Mouse (Mus musculus): ENCODE data around the gene P2ry6.

P2ry6 gene

DNA sequence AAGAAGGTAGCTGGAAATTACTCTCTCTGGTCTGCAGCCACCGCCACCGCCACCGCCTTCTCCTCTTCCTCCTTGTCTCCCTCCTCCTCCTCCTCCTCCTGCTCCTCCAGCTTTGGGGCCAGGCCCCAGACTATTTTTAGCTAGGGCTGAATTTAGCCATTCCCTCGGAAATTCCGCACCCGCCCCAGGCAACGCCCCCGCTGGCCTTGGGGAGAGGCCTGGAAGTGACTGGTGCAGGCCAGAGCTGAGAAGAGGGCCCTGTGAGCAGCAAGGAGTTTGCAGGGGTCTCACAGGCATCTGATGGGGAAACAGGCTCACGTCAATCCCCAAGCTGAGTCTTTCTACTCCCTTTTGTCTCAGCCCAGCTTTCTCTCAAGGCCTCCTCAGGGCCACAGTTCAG is 56.3 kb downstream of the P2ry6 start:
- no peak for DNase-seq (ENCODE audit: low spot score in 2 of 2)

DNA sequence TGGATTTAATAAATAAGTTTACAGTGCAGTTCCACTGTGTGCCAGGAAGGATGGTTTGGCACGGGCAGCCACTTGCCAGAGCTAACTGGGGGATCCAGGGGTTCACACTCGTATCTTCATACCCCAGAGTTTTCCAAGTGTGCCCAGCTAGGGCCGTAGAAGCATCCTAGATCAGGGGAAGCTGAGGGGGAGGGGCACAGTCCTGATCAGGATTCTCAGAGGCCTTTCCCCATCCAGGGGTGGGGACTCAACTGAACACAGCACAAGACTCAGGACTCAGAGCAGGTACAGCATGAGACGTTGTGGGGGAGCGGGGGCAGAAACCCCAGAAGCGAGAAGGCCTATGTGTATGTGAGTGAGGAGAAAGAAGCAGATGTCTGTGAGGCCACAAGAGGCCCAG is 56.7 kb downstream of the P2ry6 start:
- no peak for DNase-seq (ENCODE audit: low spot score in 2 of 2)

DNA sequence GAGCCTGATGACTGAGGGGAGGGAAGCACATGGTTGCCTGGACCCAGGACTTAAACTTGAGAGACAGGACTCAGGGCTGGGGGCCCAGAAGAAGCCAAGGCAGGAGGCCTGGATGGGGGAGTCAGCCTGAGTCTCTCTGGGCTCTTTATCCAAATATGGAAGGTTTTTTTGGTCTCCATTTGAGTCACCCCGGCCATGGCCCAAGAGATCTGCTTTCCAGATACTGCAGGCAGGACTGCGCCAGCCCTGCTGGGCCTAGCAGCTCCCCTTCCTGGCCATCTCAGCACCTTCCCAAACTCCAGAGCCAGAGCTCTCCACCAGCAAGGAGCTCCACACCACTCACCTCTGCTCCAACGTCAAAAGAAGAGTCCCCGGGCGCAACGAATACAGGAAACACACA is 57.9 kb downstream of the P2ry6 start:
- DNase-seq (ENCODE audit: low spot score in 2 of 2), result no peak

DNA sequence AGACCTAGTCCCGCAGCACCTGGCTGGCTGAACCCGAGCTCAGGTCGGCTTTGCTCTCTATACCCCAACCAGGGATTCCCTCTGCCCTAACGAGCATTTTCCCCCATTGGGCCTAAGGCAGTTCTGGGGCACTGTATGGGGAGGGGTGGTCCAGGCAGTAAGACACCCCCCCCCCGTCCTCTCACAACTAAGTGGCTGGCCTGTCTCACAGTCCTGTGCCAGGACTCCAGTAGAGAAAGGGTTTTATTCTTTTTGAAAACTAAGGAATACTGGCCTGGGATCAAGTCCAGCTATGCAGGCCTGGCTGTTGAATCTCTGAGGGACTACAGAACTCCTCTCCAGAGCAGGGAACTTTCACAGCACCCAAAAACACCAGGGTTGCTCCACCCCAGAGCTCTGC is 59.2 kb downstream of the P2ry6 start:
- no peak for DNase-seq (ENCODE audit: low spot score in 2 of 2)

DNA sequence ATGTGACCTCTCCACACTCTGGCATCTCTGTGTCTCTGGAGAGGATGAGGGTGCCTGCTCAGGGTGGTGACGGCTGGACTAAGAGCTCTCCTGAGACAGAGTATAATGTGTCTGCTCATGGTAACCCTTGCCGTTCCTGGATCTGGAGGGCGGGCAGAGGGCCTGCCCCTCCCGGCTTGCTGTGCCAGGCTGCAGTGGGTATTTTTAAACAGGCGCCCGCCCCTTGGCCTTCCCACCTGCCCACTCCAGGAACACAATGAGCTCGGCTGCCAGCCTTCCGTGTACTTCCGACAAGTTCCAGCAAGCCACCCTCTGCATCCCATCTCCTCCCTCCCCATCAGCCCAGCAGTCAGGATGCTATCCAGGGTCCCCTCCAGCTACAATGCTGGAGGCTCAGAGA is 62.7 kb downstream of the P2ry6 start:
- DNase-seq (ENCODE audit: low spot score in 2 of 2), result no peak

DNA sequence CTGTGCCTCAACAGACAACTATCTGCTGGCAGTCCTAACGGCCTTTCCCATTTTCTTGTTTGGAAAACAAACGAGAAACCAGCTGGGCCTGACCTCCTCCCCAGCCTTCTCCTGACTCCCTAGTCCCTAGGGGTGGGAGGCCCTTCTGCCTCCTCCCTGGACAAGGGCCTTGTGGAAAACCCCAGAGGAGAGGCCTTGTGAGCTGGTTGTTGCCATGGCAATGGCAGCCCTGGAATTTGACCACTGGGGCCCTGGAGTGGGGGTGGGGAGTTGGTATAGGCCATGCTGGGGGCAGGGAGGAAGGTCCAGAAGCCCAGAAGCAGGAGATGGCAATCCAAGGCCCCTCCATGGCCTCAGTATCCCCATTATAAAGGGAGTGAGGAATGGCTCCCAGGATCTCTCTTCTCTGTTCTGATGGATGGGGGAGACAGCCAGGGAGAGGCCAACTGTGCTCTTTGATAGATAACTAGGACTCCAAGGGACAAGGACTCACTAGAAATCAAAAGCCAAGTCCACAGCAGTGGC is 63.1 kb downstream of the P2ry6 start:
- no peak for DNase-seq (ENCODE audit: low spot score in 2 of 2)

DNA sequence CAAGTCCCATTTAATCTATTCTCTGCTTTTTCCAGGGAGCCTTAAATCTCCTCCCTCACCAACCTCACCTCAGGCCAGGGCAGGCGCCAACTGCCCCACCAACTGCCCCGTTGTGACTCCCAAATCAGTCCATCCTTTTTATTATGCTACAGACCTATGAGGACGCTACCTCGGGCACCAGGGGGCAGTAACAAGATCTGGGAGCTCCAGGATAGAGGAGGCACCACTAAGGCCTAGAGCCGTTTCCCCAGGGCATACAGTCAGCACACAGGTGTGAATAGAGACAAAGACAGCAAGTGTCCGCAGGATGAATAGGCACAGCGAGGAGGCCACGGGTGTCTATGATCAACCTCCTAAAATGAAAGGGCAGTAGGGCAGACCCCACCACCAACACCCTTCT is 65.9 kb downstream of the P2ry6 start:
- DNase-seq (ENCODE audit: low spot score in 2 of 2), result no peak

DNA sequence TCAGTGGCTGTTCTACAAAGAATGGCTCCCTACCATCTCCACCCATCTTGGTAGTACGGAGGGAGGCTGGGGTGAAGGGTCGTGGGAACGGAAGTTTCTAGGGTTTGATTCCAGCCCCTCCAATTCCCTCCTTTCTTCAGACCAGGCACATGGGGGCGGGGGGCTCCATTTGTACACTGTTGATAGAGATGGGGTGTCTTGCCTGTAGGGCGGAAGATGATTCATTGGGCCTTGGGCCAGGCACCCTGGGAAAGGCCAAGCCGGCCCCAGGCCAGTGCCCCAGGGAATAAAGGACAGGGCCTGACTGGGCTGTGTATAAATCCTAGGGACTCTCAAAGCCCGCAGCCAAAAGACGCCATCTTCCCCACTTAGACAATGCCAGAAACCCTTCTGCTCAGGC is 66.4 kb downstream of the P2ry6 start:
- DNase-seq (ENCODE audit: low spot score in 2 of 2), result no peak

DNA sequence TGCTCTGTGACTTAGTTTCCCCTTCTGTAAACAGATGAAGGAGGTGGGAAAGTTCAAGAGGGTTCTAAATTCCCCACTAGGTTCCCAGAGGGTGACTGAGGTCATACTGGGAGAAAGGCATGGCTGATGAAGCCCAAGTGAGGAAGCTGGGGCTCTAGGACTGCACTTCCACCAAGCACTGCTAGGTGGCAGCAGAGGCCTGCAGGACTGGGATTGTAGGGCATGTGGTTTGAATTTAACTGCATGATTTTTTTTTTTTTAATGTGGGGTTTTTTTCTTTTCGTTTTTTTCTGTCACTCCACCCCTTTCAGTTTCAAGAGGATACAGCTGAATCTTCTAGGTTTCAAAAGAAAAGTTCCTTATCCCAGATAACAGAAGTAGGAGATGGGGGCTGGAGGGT is 67.2 kb downstream of the P2ry6 start:
- DNase-seq (ENCODE audit: low spot score in 2 of 2), result peak; percentile 61 to 76

DNA sequence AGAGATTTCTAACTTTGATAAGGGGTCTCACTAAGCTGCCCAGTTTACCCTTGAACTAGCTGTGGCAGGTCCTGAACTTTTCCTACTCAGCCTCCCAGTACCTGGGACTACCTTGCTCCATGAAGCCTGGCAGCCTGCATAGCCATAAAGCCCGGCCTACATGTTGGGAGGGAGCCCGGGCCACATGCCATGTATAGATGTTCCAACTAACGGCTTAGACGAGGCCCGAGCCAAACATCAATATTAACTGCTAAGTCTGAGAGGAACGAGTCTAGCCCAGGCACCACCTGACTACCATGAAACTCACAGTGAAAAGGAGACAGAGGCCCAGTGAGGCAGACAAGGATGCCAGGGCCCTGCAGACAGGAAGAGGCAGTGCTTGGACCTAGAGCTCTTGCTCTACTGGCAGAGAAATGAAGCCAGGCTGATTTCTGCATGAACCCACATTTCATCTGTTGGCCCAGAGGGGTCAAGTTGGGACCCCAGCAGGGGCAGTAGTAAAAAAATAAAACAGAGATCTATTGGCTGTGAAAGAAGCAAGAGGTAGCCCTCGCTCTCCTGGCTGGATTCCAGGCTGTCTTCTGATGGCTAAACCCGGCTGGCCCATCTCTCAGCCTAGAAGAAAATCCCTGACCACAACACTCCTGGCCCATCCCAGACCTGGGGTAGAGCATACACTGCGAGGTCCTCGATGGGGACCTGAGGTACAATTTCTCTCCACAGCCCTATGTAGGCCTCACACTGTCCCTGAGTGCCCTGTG is 68.2 kb downstream of the P2ry6 start:
- no peak for DNase-seq (ENCODE audit: low spot score in 2 of 2)

DNA sequence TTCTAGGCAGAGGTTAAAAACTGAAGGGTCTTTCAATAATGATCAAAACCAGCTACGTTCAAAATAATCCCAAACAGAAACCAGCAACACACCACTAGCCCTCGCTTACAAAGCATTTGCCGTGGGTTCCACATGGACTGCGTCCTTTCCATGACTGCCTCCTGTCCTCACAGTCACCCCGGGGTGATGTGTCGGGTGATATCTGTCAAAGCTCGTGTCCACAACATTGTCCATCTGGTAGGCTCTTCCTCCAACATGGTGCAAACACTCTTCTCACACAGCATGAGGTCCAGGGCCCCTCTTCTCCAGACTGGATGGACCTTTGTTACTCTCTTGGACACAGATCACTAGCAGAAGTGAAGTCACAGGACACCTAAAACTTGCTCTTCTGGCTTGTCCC is 69.4 kb downstream of the P2ry6 start:
- DNase-seq (ENCODE audit: low spot score in 2 of 2), result no peak

DNA sequence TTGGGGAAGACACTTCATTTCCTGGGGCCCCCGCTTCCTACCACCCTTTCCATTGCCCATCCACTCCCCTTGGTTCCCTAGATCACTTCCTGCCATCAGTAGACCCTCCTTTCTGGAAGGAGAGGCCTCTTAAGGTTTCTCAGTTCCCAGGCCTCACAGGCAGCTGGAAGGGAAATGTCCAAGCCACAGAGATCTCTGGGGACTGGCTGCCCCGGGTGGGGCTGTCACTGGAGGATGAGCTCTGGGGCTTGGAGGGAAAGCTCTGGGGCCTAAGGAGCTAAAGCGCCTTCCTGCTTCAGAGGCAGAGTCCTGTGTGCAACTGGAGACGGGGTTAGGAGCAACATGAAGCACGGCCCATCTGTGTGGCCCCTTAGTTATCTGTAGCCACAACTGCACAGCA is 69.8 kb downstream of the P2ry6 start:
- no peak for DNase-seq (ENCODE audit: low spot score in 2 of 2)

DNA sequence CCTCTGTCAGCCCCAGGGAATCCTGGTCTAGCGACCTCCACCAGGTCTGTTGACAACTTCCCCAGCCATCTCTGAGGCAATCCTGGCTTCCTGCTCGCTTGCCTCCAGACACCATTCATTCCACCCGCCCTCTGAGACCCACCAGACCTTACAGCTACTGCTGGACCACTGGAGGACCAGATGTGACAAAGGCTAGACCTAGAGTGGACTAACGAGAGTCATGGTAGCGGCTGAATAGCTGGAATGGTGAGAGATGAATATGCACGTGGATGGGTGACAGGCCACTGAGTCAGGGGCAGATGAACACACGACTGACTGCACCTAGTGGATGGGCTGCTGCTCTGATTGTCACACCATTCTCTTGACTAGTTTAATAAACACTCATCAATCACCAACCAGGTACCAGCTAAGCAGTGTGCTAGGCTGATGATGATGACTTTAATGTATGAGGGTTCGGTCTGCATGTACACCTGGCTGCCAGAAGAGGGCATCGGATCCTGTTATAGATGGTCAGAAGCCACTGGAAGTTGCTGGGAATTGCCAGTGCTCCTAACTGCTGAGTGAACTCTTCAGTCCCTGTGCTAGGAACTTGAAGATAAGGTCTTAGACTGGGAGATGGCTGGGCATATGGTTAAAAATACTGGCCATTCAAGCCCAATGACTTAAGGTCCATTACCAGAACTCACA is 71.9 kb downstream of the P2ry6 start:
- DNase-seq (ENCODE audit: low spot score in 2 of 2), result no peak

DNA sequence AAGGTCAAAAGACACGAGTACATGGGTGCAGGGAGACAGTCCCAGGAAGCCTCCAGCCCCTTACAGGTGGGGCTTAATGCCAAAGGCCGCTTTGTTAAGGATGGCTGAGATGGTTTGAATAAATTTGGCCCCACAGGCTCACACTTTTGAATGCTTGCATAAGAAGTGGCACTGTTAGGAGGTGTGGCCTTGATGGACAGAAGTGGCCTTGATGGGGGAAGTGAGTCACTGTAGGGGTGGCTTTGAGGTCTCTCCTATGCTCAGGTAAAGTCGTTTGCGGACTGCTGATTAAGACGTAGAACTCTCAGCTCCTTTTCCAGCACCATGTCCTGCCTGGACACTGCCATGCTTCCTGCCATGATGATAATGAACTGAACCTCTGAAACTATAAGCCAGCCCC is 76.6 kb downstream of the P2ry6 start:
- DNase-seq (ENCODE audit: low spot score in 2 of 2), result no peak

DNA sequence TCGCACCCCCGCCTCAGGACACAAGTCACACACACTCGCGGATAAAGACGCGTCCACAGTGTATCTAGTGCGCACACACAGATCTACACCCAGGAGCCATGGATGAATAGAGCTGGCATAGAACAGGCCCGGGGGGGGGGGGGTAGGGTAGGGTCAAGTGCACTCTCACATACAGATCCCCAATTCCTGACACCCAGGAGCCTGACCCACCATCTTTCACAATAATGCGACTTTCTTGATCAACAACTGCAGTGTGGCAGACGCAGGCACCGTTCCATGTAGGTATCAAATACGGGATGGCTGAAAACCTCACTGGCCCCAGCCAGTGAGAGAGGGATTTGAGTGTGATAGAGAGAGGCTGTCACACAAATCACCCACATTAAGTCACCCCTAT is 79.6 kb downstream of the P2ry6 start:
- DNase-seq (ENCODE audit: low spot score in 2 of 2), result no peak

DNA sequence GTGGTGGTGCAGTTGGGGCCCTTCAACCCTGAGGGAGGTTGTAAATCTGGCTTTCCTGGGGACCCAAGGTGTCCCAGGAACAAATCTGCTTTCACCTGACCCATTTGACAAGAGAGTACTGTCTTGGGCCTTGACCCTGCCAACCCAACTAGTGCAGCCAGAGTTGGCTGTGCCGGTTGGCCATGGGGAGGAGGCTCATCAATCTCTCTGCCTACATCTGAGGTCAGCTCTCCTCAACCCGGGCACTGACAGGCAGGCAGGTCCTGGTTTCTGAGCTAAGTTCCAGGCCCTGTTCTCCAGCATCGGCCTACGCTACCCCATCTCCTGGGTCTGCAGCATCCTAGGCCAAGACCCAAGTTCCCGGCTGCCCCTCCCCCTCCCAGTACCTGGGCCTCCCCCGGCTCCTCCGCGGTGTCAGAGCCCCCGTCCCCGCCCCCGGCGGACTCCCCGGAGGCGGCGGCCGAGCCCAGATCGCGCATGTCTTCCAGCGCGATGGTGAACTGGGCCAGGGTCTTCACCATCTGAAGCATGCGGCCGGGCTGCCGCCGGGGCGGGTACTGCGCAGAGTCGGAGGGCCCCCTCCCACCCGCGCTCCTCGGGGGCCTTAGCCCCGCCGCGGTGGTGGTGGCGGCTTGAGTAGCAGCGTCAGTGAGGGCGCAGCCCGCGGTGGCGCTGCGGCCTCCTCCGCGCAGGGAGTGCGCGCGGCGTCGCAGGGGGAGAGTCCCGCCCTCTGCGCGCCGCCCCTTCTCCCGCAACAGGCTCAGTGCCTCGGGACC is 80.2 kb downstream of the P2ry6 start:
- DNase-seq (ENCODE audit: low spot score in 2 of 2), result no peak

DNA sequence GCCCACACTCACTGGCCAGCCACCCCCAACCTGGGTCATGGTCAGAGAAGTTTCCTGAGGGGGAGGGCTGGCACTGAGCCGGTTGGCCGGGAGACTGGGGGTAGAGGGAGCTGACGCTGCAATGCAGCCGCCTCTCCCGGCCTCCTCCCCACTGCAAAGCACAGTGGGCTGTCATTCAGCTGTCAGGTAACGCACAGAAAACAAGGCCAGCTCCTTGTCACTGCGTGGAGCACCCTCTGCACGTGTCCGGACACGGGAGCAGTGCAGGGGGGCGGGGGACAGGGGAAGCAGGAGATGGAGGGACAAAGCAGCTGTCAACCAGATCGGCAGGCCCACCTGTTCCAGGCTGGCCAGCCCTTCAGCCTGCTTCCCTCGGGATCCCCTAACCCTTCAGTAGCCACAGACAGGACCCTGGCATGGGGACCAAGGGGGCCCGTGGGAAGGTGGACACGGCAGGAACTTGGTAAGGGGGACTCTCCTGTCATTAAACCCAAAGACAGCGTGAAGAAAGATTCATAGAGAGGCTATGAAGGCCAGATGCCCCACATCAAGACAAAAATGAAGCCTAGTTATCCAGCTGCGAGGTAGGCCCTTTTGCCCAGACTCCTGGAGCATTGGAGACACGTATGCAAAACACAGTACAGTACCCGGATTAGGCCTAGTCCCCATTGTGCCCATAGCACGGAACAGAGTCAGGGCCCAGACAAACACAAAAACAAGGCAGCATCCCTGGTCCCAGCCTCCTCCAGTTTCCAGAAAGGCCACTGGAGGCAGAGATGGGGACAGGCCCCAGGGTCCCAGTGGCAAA is 81.0 kb downstream of the P2ry6 start:
- no peak for DNase-seq (ENCODE audit: low spot score in 2 of 2)

Data from natural killer cell, adult 2 months (primary cell).